Mouse (Mus musculus) limb, embryonic 11.5 days (tissue): ENCODE data around the gene Zbed5. TPM values are rescaled to one million over a fixed set of nuclear protein-coding genes. Genes with fewer than 3 reads are reported as not detected.

ENCODE experiments used
- polyA plus RNA-seq: library from polyadenylated mRNA; unstranded; fragments of >200 nt; fragmentation: Nextera tagmentation; extraction: Ambion mirVana; gene quantifications from 2 replicates; pipeline ENCODE4 v1.2.1, GENCODE M21; 2014

The Zbed5 gene
- polyA plus RNA-seq, 1 experiment from 2014 or later: 12.2 TPM

Other genes with a start within 250 kb of the Zbed5 start
- 5.7 and 6.1 TPM in 2 replicates for gene Zfp11, start 225.6 kb upstream of the Zbed5 start, polyA plus RNA-seq
- gene Sept14, start 187.2 kb upstream of the Zbed5 start, polyA plus RNA-seq: not detected in 2 replicates
- 189 and 194 TPM in 2 replicates for gene Mrps17, start 180.2 kb upstream of the Zbed5 start, polyA plus RNA-seq
- gene Nipsnap2, start 170.7 kb upstream of the Zbed5 start, polyA plus RNA-seq: 79.4 and 87.9 TPM in 2 replicates
- 29.6 and 31.5 TPM in 2 replicates for gene Psph, start 108.3 kb upstream of the Zbed5 start, polyA plus RNA-seq
- gene Sumf2, start 48.7 kb upstream of the Zbed5 start, polyA plus RNA-seq: 51.9 and 52.9 TPM in 2 replicates
- 1,116 and 1,187 TPM in 2 replicates for gene Chchd2, start 8.3 kb upstream of the Zbed5 start, polyA plus RNA-seq
- 0.07 and 0.13 TPM in 2 replicates for gene Phkg1, start 2.8 kb downstream of the Zbed5 start, polyA plus RNA-seq
- gene Nupr1l, start 12.8 kb downstream of the Zbed5 start, polyA plus RNA-seq: 4.9 and 5.4 TPM in 2 replicates
- gene Vkorc1l1, start 46.2 kb downstream of the Zbed5 start, polyA plus RNA-seq: 28.9 and 35.1 TPM in 2 replicates
- gene Gusb, start 107.3 kb downstream of the Zbed5 start, polyA plus RNA-seq: 55.9 and 57.4 TPM in 2 replicates
- 25.4 and 29.0 TPM in 2 replicates for gene Asl, start 133.5 kb downstream of the Zbed5 start, polyA plus RNA-seq
- gene Crcp, start 133.6 kb downstream of the Zbed5 start, polyA plus RNA-seq: 29.6 and 30.2 TPM in 2 replicates
- gene Tpst1, start 177.6 kb downstream of the Zbed5 start, polyA plus RNA-seq: 73.0 and 76.4 TPM in 2 replicates
- 3.7 and 5.8 TPM in 2 replicates for gene Kctd7, start 249.1 kb downstream of the Zbed5 start, polyA plus RNA-seq